Mouse (Mus musculus): ENCODE results near the gene Dmd.

GRCm38 (mm10) chrX:83220563-83220962 lies 271.9 kb downstream of the Dmd start:
- TF ChIP-seq POLR2A (IDR thresholded peaks at IDR 0.05; ENCODE audit: borderline replicate concordance, insufficient read depth, low read length) (no peak), CTCF (IDR thresholded peaks at IDR 0.05; ENCODE audit: borderline replicate concordance, insufficient read depth, low read depth, low read length) (no peak)

All from cerebellum, adult 2 months (tissue).